Mouse (Mus musculus) cerebellum, adult 8-10 months (tissue): ENCODE measurements around the gene Brca1.
"Not testable (repeated sequence)": the region's sequence is repeated elsewhere in the genome, so short reads cannot be mapped to it uniquely, and the experiment has no call there.

Experiments used
- DNase-seq: peaks from one replicate; pipeline ENCODE4 v3.0.0; 2022

Brca1 gene

DNA sequence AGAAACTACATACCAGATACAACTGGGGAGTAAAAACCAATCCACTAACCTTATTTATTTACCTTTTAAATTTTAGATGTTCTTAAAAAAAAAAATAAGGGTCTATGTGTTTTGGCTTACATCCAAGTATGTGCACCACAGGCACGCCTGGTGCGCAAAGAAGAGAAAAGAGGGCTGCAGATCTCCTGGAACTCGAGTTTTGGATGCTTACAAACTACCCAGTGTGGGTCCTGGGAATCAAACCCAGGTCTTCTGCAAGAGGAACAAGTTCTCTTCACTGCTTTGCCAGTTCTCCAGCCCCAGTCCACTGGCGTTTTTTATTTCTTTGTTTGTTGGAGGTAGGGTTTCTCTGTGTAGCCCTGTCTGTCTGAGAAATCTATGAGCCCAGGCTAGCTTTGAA, 25.1 kb downstream of the Brca1 start:
- DNase-seq = no peak

DNA sequence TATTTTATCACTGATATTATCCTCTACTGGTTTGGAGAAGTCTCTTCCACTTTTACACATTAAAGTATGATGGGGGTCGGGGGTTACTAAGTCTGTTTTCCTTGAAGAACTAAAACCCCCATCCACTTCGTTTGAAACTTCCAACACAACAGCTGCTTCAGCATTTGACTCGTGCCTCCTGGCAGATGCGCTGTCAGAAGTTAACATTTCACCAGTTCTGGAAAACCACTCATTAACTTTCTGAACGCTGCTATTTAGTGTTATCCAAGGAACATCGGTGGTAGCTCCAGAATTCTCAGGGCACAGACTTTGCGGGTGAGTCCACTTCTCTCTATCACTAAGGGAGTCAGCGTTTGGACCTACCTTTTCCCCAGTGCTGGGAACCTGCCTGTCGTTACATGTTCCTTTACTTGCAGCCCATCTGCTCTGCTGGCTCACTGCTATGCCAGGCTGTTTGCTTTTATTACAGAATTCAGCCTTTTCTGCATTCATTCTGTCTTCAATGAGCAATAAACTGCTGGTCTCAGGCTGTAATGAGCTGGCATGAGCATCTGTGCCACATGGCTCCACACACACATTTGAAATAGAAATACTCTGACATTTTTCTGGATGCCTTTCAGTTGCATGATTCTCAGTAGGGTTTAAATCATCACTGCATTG, 25.7 kb downstream of the Brca1 start:
- no peak for DNase-seq

DNA sequence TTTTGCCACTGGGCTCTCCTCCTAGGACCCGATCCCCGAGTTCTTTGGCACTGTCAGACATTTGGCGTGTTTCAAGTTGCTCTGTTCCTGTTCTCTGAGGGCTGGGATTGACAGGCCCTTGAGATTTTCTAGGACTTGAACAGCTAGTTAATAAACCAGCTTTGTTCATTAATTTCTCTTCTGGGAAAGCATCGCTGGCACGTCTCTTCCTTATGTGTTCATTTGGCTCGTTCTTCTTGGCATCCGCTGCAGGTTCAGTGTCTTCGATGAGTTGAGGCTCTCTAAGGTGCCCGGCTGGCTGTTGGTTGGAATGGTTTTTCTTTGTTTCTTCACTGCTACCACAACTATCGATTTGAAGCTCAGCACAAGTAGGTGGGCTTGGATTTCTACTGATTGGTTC, 26.7 kb downstream of the Brca1 start:
- no peak for DNase-seq

DNA sequence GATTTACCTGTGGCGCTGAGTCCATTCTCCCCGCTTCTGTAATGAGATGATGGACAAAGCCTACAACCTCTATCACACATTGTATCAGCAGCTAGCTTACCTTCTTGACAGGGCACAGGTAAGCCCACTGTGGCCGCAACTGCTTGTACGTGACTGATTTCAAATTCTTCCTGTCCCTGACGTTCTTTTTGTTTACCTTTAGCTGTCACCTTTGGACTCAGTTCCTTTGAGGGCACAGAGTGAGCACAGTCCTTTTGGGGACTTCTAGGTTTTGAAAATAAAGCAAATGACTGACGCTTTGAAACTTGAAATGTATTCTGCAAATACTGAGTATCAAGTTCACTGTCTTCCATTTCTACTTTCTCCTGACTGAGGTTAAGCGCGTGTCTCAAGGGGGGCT, 27.3 kb downstream of the Brca1 start:
- DNase-seq = no peak

DNA sequence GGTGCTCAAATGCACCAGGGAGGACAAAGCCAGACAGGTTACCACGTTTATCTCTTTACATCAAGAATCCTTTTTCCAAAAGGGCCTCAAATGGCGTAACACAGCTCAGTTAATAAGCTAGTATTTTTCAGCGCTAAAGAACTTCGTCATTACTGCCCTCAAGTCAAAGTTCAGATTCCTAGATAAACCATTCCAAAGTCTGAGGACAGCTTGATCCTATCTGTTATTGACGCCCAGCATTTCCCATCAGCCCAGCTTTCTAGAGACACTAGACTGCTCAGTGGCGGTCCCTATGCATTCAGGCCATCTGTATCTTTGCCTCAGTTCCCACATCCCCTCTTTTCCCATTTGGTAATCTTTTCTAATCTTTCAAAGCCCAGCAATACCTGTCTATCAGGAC, 32.4 kb downstream of the Brca1 start:
- no peak for DNase-seq

DNA sequence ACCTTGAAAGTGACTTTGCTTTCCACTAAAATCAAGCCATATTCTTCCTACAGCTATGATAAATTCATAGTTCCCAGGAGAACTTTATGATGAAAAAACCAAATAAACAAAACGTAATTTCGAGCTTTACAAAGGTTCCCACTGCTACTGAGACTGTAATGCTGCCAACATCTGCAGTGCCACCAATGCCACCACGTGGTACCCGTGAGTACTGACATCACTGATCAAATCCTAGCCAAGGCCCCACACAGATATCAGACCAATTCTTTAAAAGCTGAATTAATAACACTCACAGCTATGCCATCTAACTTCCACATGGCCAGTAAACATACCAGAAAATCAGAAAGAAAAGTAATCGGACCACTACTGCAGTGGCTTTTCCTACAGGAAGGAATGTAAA, 32.8 kb downstream of the Brca1 start:
- DNase-seq = no peak

DNA sequence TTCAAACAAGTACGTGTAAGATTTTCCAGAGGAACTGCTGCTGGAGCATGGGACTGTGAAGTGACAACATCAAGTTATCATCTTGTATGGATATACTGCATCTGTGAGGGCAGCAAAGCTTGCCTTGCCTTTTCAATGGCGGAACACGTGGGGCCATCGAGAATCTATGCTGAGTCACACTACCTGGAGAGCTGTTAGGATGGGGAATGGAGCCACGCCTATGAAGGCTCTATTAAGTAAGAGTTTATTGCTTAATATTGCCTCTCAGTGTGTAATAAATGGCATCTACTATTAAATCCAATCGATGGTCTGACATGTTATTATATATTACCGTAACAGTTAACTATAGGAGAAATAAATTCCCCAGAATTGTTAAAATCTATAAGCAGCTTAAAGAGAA, 44.7 kb downstream of the Brca1 start:
- DNase-seq = no peak

DNA sequence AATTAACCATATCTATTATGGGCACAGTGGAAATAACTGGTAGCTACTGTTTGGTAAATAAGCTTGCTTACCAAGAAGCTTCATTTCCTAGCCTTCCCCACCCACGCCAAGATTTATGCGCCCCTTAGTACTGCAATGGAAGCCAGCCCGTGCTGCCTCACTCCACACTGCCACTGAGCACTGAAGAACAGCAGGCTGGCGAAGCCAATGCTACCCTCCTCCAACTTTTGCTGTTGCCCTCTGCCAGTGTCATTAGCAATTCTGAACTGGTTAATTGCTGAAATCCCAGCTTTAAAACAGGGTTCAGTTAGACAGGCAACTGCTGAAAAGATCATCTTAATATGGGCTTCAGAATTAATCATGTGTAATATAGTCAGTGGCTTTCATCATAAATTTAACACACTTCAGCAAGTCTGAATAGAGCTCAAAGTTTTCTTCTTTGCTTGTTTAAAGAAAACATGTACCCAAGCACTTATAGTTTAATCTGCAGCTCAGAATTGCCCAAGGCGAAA, 45.4 kb downstream of the Brca1 start:
- no peak for DNase-seq

DNA sequence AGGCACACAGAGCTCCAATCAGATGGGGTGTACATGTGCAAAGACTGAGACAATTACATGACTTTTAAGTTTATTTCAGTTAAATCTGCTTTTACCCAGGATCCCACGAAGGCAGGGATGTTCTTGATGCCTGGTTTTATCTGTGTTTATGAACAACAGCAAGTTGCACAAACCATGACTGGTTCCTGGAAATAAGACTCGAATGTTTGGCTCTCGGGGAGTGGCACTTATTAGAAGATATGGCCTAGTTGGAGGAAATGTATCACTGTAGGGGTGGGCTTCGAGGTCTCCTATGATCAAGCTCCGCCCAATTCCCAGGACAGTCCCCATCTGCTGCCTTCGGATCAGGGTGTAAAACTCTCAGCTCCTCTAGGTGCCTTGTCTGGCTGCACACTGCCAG, 65.6 kb downstream of the Brca1 start:
- DNase-seq = no peak

DNA sequence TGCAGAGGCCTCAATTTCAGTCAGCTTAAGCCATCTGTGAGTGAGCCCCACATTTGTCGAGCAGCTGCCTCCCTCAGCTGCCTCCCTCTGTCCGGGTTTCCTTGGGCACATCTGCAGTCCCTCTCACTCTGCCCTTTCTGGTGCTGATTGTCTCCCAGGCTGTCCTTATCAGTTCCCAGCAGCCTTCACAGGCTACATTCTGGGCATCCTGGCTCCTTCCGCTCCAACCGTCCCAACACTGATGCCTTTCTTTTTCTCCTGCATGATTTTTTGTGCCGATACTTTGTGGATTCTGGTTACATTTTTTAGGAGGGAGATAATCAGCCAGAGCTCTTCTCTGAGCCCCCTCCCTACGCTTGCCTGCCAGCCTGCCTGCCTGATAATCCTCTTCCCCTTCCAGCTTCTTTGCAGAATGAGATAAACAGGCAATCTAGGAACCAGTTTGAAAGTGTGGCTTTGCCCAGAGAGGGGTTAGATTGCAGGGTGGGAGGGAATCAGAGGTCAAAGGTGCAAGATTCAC, 66.2 kb downstream of the Brca1 start:
- DNase-seq = no peak

DNA sequence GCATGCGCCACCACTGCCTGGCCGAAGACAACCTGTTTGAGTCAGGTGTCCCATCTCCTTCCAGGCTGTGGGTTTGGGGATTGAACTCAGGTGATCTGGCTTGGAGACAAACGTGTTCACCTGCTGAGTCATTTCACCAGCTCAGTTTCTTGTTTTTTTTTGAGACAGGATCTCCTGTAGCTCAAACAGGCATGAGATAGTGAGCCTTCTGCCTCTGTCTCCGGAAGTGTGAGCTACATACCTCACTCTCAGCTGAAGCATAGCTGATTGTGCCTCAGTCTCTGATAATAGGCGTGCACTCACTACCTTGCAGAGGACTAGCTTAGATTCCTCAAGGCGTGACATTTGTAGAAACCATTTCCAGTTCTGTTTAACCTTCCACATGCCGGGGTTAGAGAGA, 66.9 kb downstream of the Brca1 start:
- no peak for DNase-seq

DNA sequence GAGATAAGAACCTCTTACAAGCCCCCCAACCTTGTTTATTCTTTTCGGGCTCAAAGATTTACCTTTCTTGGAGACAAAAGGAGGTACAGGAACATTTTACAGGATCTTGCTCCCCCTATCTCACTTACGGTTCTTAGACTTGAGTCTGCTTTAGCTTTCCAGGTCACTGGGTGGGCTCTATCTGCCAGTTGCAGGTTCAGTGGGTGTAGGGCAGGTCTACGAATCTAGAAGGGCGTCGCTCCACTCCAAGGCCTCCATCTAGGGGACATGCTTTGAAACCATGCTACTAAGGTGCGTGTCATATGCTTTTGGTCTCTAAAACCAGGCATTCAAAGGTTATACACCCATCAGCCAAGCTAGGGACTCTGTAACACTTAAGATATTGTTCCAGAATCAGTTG, 67.5 kb downstream of the Brca1 start:
- DNase-seq = no peak

DNA sequence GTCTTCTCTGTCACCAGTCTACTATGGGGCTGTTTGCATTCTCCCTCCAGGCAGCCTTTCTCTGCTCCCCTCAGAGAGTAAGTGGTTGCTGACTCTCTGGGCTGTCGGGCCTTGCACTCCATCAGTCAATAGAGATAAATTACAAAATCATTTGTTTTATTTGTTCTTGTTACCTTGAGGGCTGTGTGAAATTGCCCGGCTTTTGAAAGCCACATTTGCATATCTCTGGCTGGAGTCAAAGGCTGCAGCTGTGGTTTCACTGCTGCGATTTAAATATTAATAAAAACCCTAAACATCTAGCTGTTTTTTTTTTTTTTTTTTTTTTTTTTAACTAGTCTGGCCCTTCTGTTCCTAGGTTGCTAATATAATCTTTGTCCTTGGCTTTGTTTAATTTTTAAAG, 68.0 kb downstream of the Brca1 start:
- DNase-seq = no peak

DNA sequence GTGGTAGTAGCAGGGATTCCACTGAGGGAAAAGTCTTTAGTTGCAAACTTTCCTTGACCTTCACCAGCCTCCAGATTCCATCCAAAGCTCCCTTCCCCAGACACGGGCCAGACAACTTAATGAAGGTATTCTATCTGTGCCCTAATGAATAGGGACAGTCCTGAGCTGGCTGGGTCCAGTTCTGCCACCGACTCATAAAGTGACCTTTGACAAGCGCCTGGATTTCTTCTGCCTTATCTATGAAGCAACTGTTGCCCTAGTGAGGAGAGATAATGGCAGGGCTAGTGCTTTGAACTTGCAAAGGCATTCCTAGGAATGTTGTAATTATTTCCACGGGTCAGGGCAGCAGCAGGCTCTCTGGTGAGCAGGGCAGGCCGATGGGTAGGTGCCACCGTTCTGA, 70.8 kb downstream of the Brca1 start:
- no peak for DNase-seq

DNA sequence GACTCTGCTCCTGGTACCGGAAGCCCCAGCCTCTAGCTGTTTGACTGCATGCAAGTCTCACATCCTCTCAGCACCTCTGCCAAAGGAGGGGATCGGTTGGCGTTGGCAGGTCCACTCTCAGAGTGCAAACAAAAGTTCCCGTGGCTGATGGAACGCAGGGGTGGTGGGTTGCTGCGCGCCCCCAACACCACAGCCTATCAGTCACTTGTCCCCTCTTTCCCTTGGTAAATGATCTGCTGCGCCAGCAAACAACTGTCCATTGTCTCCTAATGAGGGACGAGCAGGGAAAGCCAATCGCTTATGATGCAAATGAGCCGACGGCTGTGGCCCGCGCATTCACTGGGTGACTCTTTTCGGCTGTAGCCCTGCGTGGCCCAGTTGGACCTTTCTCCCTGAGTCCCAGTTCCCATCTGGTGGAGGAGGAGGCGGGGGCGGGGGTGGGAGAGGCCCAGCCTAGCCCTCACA, 72.6 kb downstream of the Brca1 start:
- DNase-seq = no peak

DNA sequence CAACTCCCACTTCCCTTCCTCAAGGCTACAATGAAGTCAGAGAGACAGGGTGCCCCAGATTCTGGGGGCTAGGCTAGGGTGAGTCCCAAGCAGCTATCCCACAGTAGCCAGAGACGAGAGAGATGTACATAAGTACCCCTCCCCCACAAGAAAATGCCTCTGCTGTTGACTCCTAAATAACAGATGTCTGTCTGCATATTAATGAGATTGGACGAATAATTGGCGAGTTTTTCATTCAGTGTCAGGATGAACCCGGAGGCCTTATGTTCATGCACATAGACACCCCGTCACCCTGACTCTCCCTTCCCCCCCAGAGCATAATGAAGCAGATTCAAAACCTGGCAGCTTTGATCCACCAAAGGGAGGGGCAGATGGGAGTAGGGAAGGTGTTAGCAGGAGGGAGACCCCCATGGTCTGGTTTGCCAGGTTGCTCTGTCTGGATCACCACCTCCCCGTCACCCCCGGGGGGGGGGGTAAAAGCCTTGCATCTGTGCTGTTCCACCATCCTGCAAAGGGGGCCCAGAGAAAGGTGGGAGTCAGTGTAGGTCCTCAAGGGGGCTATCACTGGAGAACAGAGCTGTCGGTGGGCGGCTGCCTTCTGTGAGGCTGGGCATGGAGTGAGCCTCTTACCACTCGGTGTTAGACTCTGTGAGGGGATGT, 74.1 kb downstream of the Brca1 start:
- no peak for DNase-seq

DNA sequence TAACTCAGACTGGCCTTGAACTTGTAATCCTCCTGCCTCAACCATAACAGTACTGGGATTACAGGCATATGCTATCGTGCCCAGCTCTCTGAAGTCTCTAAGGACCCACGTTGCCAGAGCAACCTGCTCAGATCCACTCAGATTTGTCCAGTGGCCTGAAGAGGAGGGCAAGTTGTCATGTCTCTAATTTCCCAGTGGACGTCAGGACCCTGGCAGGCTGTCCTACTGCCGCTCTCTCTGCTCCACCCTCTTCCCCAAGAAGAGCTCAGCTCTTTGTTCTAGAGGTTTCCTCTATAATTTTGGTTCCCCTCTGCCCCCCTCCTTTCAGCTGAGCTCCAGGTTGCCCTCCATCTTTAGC, 74.6 kb downstream of the Brca1 start:
- DNase-seq = no peak

DNA sequence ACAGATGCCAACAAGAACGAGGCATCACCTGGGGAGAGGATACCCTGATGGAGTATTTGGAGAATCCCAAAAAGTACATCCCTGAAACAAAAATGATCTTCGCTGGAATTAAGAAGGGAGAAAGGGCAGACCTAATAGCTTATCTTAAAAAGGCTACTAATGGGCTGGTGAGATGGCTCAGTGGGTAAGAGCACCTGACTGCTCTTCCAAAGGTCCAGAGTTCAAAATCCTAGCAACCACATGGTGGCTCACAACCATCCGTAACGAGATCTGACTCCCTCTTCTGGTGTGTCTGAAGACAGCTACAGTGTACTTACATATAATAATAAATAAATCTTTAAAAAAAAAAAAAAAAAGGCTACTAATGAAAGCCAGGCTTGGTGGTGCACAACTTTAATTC, 75.4 kb downstream of the Brca1 start:
- DNase-seq = not testable (repeated sequence)

DNA sequence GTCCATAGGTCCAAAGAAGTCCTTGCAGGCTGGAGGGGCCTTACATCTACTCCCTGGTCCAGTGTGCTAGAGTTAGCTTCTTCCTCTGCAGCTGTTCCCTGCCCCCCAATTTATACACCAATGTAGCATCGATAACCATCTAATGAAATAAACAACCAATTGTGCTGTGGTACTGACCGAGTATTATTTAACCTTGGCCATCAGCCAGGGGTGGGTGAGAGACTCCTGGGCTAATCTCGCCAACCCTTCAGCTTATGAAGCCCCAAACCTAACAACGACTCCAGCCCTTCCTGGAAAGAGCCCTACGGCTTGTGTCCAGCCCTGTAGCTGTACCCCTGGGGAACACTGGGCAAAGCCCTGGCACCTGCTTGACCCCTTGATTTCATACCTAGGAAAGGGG, 77.5 kb downstream of the Brca1 start:
- no peak for DNase-seq

DNA sequence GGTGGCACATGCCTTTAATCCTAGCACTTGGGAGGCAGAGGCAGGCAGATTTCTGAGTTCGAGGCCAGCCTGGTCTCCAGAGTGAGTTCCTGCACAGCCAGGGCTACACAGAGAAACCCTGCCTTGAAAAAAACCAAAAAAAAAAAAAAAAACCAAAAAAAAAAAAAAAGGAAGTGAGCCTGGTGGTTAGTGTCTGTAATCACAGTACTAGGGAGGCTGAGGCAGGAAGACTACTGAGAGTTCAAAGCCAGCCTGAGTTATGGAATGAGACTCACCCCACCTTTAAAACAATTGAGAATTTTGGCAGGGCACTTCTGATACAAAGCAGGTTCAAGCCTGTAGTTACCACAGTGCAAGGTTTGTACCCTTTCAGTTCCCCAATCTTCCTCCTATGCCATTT, 78.1 kb downstream of the Brca1 start:
- not testable (repeated sequence) for DNase-seq

DNA sequence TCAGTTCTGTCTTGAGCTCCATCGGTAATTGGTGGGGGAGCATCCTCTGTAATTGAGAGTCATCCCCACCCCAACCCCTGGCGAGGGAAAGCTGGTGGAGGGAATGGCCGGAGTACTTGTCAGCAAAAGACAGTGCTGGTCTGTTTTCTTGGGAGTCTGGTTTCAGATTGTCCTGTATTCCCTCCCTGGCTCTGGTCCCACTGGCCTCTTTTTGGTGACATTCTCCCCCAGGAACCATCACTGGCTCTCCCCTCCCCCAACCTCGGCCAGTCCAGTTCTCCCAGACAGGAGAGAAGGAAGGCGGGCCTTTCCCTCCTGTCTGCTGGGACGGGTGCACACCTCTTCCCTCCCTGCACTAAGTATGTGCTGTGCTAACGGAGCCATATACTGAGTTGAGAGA, 79.4 kb downstream of the Brca1 start:
- no peak for DNase-seq

DNA sequence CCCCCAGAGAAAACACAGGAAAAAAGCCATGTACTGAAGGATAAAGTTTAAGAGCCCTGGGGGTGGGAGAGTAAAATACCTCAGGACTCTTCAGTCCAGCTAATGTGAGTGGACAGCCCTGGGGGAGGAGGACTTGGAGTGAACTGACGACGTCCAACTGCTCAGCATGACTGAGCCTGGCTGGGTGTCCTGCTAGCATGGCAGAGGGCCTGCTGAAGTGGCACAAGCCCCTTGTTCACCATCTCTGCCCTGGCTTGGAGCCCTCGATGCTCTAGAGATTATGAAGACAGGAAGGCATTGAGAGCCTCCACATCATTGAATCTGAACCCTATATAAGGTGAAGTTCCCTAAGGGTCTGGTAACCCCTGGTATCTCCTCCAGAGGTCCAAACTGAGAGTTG, 79.8 kb downstream of the Brca1 start:
- no peak for DNase-seq

DNA sequence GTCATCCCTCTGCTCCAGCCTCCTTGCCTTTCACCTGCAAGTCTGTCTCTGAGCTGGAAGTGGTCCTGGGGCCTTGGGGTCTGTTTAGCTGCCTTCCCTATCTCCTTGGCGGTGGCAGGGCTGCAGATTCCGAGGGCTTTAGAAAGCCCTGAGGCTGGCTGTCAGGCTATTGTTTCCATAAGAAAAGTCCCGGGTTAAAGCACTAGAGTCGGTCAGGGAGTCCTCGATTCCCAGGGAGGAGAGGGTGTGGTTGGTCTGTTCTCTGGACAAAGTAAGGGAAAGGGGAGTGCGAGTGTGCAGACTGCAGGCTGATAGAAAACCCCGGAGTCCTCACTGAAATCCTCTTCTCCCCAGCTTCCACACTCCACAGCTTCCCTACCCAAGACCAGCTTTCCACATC, 81.5 kb downstream of the Brca1 start:
- DNase-seq = no peak

DNA sequence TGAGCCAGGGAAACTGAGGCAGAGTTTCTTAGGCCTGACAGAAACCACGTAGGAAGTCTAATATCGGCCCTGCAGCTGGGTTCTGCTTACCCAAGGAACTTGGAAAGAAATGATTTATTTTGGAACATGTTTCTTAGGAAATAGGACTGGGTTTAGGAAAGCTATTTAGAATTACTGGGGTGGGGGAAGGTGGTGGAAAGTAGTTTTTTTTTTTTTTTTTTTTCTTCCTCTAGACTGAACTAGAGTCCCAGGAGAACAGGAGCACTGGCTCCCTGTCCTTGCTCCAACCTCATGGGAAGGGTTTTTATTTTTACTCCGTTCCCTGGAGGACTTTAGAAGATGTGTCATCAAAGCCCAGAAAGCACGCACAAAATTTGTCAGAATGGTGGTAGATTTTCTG, 82.6 kb downstream of the Brca1 start:
- no peak for DNase-seq

DNA sequence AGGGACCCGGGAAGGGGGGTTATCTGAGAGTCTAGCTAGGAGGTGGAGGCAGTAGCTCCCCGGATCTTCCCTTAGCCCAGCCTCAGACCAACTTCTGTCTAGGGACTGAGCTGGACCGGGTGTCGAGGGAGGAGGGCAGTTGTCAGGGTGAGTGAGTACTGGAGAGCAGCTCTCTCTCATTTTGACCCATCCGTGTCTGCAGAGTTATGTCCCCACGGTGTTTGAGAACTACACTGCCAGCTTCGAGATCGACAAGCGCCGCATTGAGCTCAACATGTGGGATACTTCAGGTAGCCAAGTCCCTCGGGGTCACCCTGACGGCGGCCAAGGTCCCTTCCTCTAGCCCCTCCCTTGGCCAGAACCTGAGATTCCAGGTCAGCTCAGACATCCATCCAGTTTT, 83.0 kb downstream of the Brca1 start:
- DNase-seq = no peak
